Comparison of ENCODE assay signal across 12 mouse cellular contexts in the genomic region with DNA sequence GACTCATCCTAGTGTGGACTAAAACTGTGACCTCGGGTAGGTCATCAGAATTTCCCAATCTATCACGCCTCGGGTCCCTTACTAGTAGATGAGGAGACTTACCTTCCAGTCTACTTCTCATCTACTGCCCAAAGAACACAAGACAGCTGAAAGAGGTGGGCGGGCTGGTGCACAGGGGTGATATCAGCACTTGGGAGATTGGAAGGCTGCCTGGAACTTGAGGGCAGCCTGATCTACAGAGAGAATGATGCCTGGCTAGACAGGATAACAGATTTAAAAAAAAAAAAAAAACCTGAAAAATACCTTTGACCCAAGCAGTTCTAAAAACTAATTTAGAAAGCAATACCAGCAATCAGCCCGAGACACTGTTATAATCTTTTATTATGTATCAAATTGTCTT.
"Had no signal": no experiment of that assay in that cellular context is flagged by ENCODE, and none has a peak within 500 bp of the region (broad histone marks: within the 10 kb centered on the region; RNA-seq: fewer than 3 reads in every experiment).

No protein-coding gene starts in this region.

- H3K36me3 ChIP-seq: neural tube, embryonic 12.5 days had no signal

- H3K9ac ChIP-seq: limb, embryonic 12.5 days; lung, embryonic 15.5 days; neural tube, embryonic 12.5 days had no signal

- H3K9me3 ChIP-seq: limb, embryonic 12.5 days; lung, embryonic 15.5 days; neural tube, embryonic 12.5 days had no signal

- H3K4me3 ChIP-seq: layer of hippocampus, adult 2 months; limb, embryonic 12.5 days; lung, embryonic 15.5 days; neural tube, embryonic 12.5 days had no signal

- DNase-seq: kidney, adult 11 months; kidney, adult 9 months; kidney, postnatal 4 days; lung, postnatal 14 days; midbrain, embryonic 14.5 days; thymus, postnatal 4 days had no signal

- H3K4me1 ChIP-seq: lung, embryonic 15.5 days had no signal

- H3K27ac ChIP-seq: layer of hippocampus, adult 2 months; limb, embryonic 12.5 days; lung, embryonic 15.5 days; macrophage; neural tube, embryonic 12.5 days; stomach, postnatal 0 days had no signal

- H3K27me3 ChIP-seq: limb, embryonic 12.5 days; lung, embryonic 15.5 days; neural tube, embryonic 12.5 days had no signal

- H3K4me2 ChIP-seq: limb, embryonic 12.5 days; lung, embryonic 15.5 days; neural tube, embryonic 12.5 days had no signal
